Mouse (Mus musculus): Measurements from ENCODE around the gene Zfp772.
"Not testable (repeated sequence)": the region's sequence is repeated elsewhere in the genome, so short reads cannot be mapped to it uniquely, and the experiment has no call there.

Gene Zfp772

GRCm38 (mm10) chr7:7209313-7210151 is at the start of gene Zfp772:
Gene Zfp772 (minus strand): TSS chr7:7209998.
- peak; percentile 63 for DNase-seq

GRCm38 (mm10) chr7:7247228-7247627 is 37.4 kb upstream of the Zfp772 start, which contains the start of gene Vmn2r29:
Gene Vmn2r29 (minus strand): TSS chr7:7247328.
- not testable (repeated sequence) for DNase-seq

GRCm38 (mm10) chr7:7188191-7188942 is 21.4 kb downstream of the Zfp772 start:
- peak; percentile 75 for DNase-seq

- DNase-seq = no peak
Measured at GRCm38 (mm10) chr7:7187417-7188190, 22.2 kb downstream of the Zfp772 start.

- no peak for DNase-seq
Measured at GRCm38 (mm10) chr7:7185897-7186296, 23.9 kb downstream of the Zfp772 start.

- DNase-seq = peak; percentile 76
Measured at GRCm38 (mm10) chr7:7171227-7172147, 38.3 kb downstream of the Zfp772 start, which contains the start of gene Zfp418. Gene Zfp418 (plus strand): TSS chr7:7171330.

All from kidney, postnatal 14 days (tissue).